Mouse (Mus musculus) kidney, adult 18-20 months (tissue): ENCODE results near the gene Sort1.

Source experiments
- DNase-seq: peaks from one replicate; pipeline ENCODE4 v3.0.0; 2021

Gene Sort1

GRCm38 (mm10) chr3:108295379-108296219 lies 11.7 kb downstream of the Sort1 start:
- DNase-seq: peak; percentile 42

GRCm38 (mm10) chr3:108296220-108297049 lies 12.6 kb downstream of the Sort1 start:
- DNase-seq: peak; percentile 62

DNA sequence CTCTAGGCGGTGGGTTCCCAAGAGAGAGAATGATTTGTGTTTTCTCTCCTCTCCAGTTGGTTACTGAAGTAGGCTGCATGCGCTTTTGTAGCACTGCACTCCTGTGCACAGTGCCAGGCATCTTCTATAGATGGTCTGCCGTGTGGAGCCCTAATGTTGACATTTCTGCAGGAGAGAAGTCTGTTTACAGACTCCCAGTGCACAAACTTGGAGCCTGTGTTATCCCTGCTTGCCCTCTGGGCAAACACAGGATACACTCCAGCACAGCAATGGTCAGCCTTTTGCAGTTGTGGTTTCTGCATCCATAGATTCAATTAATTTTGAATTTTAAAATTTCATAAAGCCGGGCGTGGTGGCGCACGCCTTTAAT lies 13.2 kb downstream of the Sort1 start:
- DNase-seq: no peak

- no peak for DNase-seq
Measured at GRCm38 (mm10) chr3:108297603-108298553, 14.0 kb downstream of the Sort1 start.

- no peak for DNase-seq
Measured at GRCm38 (mm10) chr3:108300455-108301030, 16.7 kb downstream of the Sort1 start.

- DNase-seq: no peak
Measured at GRCm38 (mm10) chr3:108303683-108304082, 19.8 kb downstream of the Sort1 start.

DNA sequence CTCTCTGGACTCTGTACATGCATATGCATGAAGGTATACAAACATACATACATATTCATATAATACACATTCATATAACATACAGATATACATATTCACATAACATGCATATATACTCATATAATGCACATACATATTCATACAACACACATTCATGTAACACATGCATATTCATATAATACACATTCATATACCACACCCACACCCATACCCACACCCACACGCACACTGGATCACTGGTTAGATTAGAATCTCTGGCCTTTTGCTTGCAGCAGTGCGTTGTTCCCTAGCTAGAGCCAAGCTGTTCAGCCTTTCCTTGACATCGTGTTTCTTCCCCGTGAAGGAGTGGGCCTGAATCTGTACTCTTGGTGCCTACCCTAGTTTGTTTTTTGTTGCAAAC lies 20.9 kb downstream of the Sort1 start:
- DNase-seq: no peak

DNA sequence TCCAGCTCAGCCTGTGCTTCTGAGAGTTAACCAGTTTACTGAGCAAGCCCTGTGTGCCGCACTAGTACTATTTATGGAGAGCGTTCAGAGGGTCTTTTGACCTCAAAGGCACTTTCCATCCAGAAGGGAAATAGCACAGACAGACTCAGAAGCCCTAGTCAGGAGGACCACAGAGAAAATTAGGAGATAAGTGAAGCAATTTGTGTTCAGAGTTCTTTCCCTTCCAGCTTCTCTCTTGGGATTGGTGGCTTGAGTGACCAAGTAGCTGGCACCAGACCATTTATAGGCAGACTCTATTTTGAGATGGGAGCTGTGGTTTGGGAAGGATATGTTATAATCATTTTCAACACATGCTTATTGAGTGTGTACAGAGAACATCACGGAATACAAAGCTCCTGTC lies 22.5 kb downstream of the Sort1 start:
- no peak for DNase-seq

DNA sequence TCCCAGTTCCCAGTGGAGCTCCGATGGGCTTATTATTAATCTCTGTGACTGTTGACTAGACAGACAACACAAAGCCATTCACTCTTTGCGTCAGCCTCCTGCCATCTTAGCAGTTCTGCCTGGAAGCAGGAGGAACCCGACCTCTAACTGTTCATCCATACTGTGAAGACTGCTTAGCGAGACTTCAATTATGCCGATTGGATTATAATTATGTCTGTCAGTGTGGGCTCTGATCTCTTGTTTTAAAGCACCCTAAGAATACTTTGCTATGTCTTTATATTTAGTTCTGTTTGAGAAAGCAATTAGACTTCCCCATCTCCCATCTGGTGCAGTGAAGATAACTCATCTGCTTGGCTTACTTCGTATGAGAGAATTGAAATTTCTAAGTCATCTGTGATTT lies 23.6 kb downstream of the Sort1 start:
- no peak for DNase-seq

DNA sequence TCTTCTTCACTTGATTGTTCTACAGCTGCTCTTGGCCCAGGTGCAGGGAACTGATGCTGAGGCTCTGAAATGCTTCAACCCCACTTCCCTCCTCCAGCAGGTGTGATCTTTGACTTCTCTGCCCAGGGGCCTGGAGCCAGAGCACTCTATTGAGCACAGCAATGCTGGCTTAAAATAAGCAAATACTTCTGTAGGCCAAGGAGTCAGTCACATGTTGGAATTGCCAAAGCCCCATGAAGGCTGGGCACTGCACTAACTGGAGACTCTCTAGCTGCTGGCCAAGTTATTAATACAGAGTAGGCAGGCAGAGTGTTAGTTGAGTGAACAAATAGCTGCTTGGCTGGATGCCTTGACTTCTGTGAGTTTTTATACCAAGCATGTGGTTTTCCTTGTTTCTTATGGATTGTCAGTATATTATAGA lies 27.0 kb downstream of the Sort1 start:
- DNase-seq: no peak

DNA sequence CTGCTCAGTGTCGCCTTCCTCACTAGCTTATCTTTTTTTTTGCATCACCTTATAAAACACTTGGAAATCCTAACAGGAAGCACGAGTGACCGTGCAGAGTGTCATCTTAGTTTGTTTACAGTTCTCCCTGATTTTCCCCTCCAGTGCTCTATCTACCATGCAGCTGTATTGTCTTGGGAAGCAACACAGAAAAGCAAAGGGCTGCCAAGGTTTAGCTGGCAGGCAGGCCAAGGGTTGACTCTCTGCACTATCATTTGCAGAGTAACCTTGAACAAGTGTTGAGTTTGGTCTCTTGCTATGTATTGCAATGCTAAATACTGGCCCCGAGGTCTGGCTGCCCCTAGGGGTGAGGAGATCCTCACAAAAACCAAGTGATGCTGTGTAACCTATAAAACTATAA lies 27.8 kb downstream of the Sort1 start:
- no peak for DNase-seq

DNA sequence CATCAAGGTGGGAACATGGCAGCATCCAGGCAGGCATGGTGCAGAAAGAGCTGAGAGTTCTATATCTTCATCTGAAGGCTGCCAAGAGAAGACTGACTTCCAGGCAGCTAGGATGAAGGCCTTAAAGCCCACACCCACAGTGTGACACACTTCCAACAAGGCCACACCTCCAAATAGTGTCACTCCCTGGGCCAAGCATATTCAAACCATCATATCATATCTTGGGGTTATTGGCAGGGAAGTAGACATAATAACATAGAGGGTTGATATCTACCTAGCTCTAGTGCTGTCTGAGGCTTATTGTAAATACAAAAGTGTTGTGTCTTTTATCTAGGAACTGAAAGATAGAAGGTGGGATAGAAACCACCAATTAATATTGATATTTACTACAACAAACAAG lies 28.5 kb downstream of the Sort1 start:
- DNase-seq: no peak

GRCm38 (mm10) chr3:108313138-108313537 lies 29.3 kb downstream of the Sort1 start:
- DNase-seq: no peak

- DNase-seq: no peak
Measured at GRCm38 (mm10) chr3:108314038-108314675, 30.3 kb downstream of the Sort1 start.

- no peak for DNase-seq
Measured at GRCm38 (mm10) chr3:108318517-108318916, 34.6 kb downstream of the Sort1 start.

- DNase-seq: no peak
Measured at GRCm38 (mm10) chr3:108321671-108322070, 37.8 kb downstream of the Sort1 start.

DNA sequence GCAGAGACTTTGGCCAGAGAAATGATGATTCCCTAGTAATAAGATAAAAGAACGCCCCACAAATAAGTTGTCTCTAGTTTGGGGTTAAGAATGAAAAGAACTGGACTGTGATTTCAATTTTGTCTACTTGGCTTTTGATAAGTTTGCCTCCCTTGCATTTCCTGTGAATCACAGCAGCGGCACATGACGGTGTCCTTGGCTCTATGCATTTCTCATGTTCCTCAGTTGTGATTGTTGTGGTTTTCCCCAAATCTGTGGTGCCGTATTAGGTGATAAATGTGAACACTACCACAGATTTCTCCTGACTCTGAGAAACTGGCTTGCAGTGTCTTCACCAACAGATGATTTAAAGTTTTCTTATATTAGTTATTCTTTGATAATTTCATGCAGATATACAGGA lies 38.3 kb downstream of the Sort1 start:
- no peak for DNase-seq

DNA sequence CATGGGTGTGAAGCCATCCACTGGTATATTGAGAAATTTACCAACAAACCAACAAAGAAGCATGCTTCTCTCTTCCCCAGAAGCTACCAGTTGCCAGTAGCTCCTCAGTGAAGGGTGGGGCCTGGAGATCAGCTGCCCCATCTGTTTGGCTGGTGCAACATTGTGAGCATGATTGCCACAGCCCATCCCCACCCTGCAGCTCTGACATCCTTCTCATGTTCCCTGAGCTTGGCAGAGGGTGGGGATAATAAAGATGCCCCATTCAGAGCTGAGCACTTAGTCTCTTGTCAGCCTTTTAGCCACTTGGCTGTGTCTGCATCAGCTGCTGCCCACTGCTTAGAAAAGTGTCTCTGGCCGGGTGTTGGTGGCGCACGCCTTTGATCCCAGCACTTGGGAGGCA lies 39.1 kb downstream of the Sort1 start:
- no peak for DNase-seq

DNA sequence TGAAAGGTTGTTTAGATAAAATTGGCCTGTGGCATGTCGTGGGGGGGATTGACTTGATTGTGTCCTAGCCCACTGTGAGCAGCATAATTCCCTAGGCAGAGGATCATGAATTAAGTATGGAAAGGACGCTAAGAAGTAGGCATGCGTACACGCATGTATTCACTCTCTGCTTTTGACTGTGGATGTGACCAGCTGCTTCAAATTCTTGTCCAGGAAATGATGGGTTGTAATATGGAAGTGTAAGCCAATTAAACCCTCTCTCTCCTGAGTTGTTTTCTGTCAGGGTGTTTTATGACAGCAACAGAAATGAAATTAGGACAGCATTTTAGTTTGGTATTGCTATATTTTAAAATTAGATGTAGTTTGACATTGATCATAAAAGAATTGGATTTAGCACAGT lies 41.0 kb downstream of the Sort1 start:
- no peak for DNase-seq

DNA sequence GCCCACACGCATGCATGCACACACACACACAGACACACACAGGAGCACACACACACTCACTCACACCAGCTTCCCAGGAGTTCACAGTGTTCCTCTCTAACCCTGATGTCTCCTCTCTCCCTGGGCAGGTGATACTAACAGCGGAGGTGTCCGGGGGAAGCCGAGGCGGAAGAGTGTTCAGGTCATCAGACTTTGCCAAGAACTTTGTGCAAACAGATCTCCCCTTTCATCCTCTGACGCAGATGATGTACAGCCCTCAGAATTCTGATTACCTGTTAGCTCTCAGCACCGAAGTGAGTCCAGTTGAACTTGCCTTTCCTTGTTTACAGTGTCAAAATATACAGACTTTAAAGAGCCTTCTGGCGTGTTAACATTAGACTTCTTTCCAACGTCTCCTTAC lies 41.6 kb downstream of the Sort1 start:
- no peak for DNase-seq

DNA sequence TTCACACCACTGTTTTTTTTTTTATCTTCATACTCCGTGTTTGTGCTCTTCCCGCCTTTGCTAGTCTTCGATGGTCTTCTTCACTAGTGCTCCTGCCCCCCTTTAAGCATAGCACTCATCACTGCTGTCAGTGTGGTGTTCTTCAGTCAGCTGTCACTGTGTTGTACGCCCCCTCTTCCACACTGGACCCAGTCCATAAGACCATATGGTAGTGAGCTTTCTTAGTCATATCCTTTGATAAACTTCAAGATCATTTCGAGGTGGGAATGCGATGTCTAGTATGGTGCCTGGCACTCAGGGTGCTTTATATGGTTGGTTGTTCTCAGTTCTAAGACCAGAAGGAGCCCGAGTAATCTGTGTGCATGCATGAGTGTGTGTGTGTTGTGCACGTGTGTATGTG lies 43.4 kb downstream of the Sort1 start:
- no peak for DNase-seq

DNA sequence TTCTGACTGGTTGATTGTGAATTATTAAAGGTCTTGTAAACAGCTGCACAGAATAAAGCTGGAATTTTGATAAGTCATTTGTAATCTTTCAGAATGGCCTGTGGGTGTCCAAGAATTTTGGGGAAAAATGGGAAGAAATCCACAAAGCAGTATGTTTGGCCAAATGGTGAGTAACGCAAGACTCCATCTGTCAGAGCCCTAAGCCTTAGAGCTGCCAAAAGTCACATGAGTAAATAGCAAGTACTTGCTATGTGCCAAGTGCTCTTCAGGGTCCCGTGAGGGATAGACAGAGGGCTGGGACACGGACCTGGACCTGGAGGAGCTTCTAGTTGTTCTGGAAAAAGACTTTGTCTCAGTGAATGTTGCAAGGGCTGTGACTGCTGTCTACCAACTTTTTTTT lies 44.0 kb downstream of the Sort1 start:
- DNase-seq: no peak
